Mouse (Mus musculus) megakaryocyte, embryonic 14.5 days (primary cell): ENCODE results near the gene Carm1.

Experiments
- FLI1 ChIP-seq: IDR thresholded peaks from 2 replicates; pipeline ENCODE4 v1.6.1; 2012; ENCODE audit warnings: low read length, inconsistent platforms, mixed read lengths
- GATA1 ChIP-seq: IDR thresholded peaks from 3 replicates; pipeline ENCODE4 v1.6.1; 2012; ENCODE audit warnings: mixed read lengths, low read length, inconsistent platforms, borderline replicate concordance

DNA sequence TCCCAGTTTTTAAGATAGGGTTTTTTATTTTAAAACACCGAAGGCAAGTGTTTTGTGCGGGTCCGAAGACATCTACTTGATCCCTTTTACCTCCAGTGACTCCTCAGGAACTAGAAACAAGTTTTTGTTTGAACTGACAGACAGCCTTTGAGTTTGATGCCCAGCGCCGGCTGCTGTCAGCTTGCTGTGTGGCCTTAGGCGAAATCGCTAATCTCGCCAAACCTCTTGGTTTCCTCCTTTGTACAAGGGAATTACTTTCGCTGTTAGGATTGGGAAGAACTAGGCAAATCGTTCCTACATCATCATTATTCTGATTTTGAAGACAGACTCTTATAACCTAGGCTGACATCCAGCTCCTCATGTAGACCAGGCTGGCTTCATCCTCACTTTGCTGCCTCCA lies 70.4 kb downstream of the Carm1 start:
- no peak for TF ChIP-seq GATA1
- no peak for TF ChIP-seq FLI1
